Mouse (Mus musculus): ENCODE results near the gene Bcas3. TPM values are rescaled to one million over a fixed set of nuclear protein-coding genes. Genes with fewer than 3 reads are reported as not detected.

The Bcas3 gene
- total and polyA plus RNA-seq, 3 experiments: 20.1 to 61.0 (median 41.3) TPM

- Histone ChIP-seq H3K4me1 (ENCODE audit: insufficient read depth, low read depth, low read length) (0 out of 2 replicates have a peak, but pooled peaks cover 3% of the 10 kb centered on the region), H3K27me3 (ENCODE audit: insufficient read depth, low read length) (peaks cover 9% of the 10 kb centered on the region; the same call in 1 of the 2 replicates), H3K9me3 (replicated peaks) (no peaks in the 10 kb centered on the region), H3K4me3 (ENCODE audit: low read depth, low read length) (no peak overlapping the region), H3K36me3 (replicated peaks) (no peaks in the 10 kb centered on the region)
- no peak for TF ChIP-seq GATA1 (IDR thresholded peaks at IDR 0.05; ENCODE audit: borderline replicate concordance, low read length)
- no peak for TF ChIP-seq CTCF (IDR thresholded peaks at IDR 0.05; ENCODE audit: low read depth, low read length)
- TF ChIP-seq GATA2 (IDR thresholded peaks at IDR 0.05; ENCODE audit: borderline replicate concordance, low read depth, low read length): no peak
- ATAC-seq (ENCODE audit: extremely low read depth, insufficient number of reproducible peaks, low FRiP score, poor library complexity, severe bottlenecking) (no peak), DNase-seq (ENCODE audit: low spot score) (no peak)
These were observed 452.8 kb downstream of the Bcas3 start for GRCm38 (mm10) chr11:85805779-85806178.

GRCm38 (mm10) chr11:85807353-85807752, 454.4 kb downstream of the Bcas3 start:
- H3K4me1 ChIP-seq (ENCODE audit: insufficient read depth, low read depth, low read length): 0 out of 2 replicates have a peak, but pooled peaks cover 3% of the 10 kb centered on the region
- no peaks in the 10 kb centered on the region for H3K36me3 ChIP-seq (replicated peaks)
- no peak overlapping the region for H3K4me3 ChIP-seq (ENCODE audit: low read depth, low read length)
- H3K27me3 ChIP-seq (ENCODE audit: insufficient read depth, low read length): peaks cover 7% of the 10 kb centered on the region; the same call in 1 of the 2 replicates
- TF ChIP-seq GATA2 (IDR thresholded peaks at IDR 0.05; ENCODE audit: borderline replicate concordance, low read depth, low read length): no peak
- TF ChIP-seq POLR2AphosphoS5 (IDR thresholded peaks at IDR 0.05; ENCODE audit: insufficient replicate concordance, low read depth, low read length): no peak
- TF ChIP-seq CTCF (IDR thresholded peaks at IDR 0.05; ENCODE audit: low read depth, low read length): no peak
- no peak for TF ChIP-seq TAL1 (conservative IDR thresholded peaks at IDR 0.05; ENCODE audit: low read depth, low read length)
- TF ChIP-seq GATA1 (IDR thresholded peaks at IDR 0.05; ENCODE audit: borderline replicate concordance, low read length): no peak
- no peaks in the 10 kb centered on the region for H3K9me3 ChIP-seq (replicated peaks)
- no peak for ATAC-seq (ENCODE audit: extremely low read depth, insufficient number of reproducible peaks, low FRiP score, poor library complexity, severe bottlenecking)
- DNase-seq (ENCODE audit: low spot score): no peak

GRCm38 (mm10) chr11:85811229-85811628, 458.3 kb downstream of the Bcas3 start:
- DNase-seq (ENCODE audit: low spot score): no peak

GRCm38 (mm10) chr11:85811676-85812075, 458.7 kb downstream of the Bcas3 start:
- Histone ChIP-seq H3K4me3 (ENCODE audit: low read depth, low read length) (no peak overlapping the region), H3K36me3 (replicated peaks) (no peaks in the 10 kb centered on the region), H3K9me3 (replicated peaks) (no peaks in the 10 kb centered on the region), H3K27me3 (ENCODE audit: insufficient read depth, low read length) (0 out of 2 replicates have a peak, but pooled peaks cover 2% of the 10 kb centered on the region), H3K4me1 (ENCODE audit: insufficient read depth, low read depth, low read length) (no peaks in the 10 kb centered on the region)
- DNase-seq (ENCODE audit: low spot score): no peak
- no peak for ATAC-seq (ENCODE audit: extremely low read depth, insufficient number of reproducible peaks, low FRiP score, poor library complexity, severe bottlenecking)
- TF ChIP-seq TAL1 (conservative IDR thresholded peaks at IDR 0.05; ENCODE audit: low read depth, low read length) (no peak), GATA2 (IDR thresholded peaks at IDR 0.05; ENCODE audit: borderline replicate concordance, low read depth, low read length) (no peak), CTCF (IDR thresholded peaks at IDR 0.05; ENCODE audit: low read depth, low read length) (no peak), POLR2AphosphoS5 (IDR thresholded peaks at IDR 0.05; ENCODE audit: insufficient replicate concordance, low read depth, low read length) (no peak), GATA1 (IDR thresholded peaks at IDR 0.05; ENCODE audit: borderline replicate concordance, low read length) (no peak)

More at GRCm38 (mm10) chr11:85811229-85811628, 458.3 kb downstream of the Bcas3 start:
- Histone ChIP-seq H3K9me3 (replicated peaks) (no peaks in the 10 kb centered on the region), H3K36me3 (replicated peaks) (no peaks in the 10 kb centered on the region), H3K27me3 (ENCODE audit: insufficient read depth, low read length) (0 out of 2 replicates have a peak, but pooled peaks cover 2% of the 10 kb centered on the region), H3K4me1 (ENCODE audit: insufficient read depth, low read depth, low read length) (no peaks in the 10 kb centered on the region), H3K4me3 (ENCODE audit: low read depth, low read length) (no peak overlapping the region)
- no peak for ATAC-seq (ENCODE audit: extremely low read depth, insufficient number of reproducible peaks, low FRiP score, poor library complexity, severe bottlenecking)
- TF ChIP-seq CTCF (IDR thresholded peaks at IDR 0.05; ENCODE audit: low read depth, low read length) (no peak), GATA2 (IDR thresholded peaks at IDR 0.05; ENCODE audit: borderline replicate concordance, low read depth, low read length) (no peak), TAL1 (conservative IDR thresholded peaks at IDR 0.05; ENCODE audit: low read depth, low read length) (no peak), GATA1 (IDR thresholded peaks at IDR 0.05; ENCODE audit: borderline replicate concordance, low read length) (no peak), POLR2AphosphoS5 (IDR thresholded peaks at IDR 0.05; ENCODE audit: insufficient replicate concordance, low read depth, low read length) (no peak)

GRCm38 (mm10) chr11:85812201-85812966, 459.4 kb downstream of the Bcas3 start:
- no peaks in the 10 kb centered on the region for H3K4me1 ChIP-seq (ENCODE audit: insufficient read depth, low read depth, low read length)
- no peak overlapping the region for H3K4me3 ChIP-seq (ENCODE audit: low read depth, low read length)
- ATAC-seq (ENCODE audit: extremely low read depth, insufficient number of reproducible peaks, low FRiP score, poor library complexity, severe bottlenecking): no peak
- TF ChIP-seq GATA2 (IDR thresholded peaks at IDR 0.05; ENCODE audit: borderline replicate concordance, low read depth, low read length): no peak
- TF ChIP-seq CTCF (IDR thresholded peaks at IDR 0.05; ENCODE audit: low read depth, low read length): no peak
- no peak for TF ChIP-seq TAL1 (conservative IDR thresholded peaks at IDR 0.05; ENCODE audit: low read depth, low read length)
- TF ChIP-seq GATA1 (IDR thresholded peaks at IDR 0.05; ENCODE audit: borderline replicate concordance, low read length): no peak
- no peak for TF ChIP-seq POLR2AphosphoS5 (IDR thresholded peaks at IDR 0.05; ENCODE audit: insufficient replicate concordance, low read depth, low read length)
- DNase-seq (ENCODE audit: low spot score): no peak
- H3K27me3 ChIP-seq (ENCODE audit: insufficient read depth, low read length): 0 out of 2 replicates have a peak, but pooled peaks cover 2% of the 10 kb centered on the region
- no peaks in the 10 kb centered on the region for H3K36me3 ChIP-seq (replicated peaks)
- H3K9me3 ChIP-seq (replicated peaks): no peaks in the 10 kb centered on the region

GRCm38 (mm10) chr11:85814678-85815077, 461.7 kb downstream of the Bcas3 start:
- no peak for DNase-seq (ENCODE audit: low spot score)
- Histone ChIP-seq H3K4me3 (ENCODE audit: low read depth, low read length) (no peak overlapping the region), H3K9me3 (replicated peaks) (no peaks in the 10 kb centered on the region), H3K4me1 (ENCODE audit: insufficient read depth, low read depth, low read length) (no peaks in the 10 kb centered on the region), H3K27me3 (ENCODE audit: insufficient read depth, low read length) (peaks cover 9% of the 10 kb centered on the region), H3K36me3 (replicated peaks) (no peaks in the 10 kb centered on the region)
- ATAC-seq (ENCODE audit: extremely low read depth, insufficient number of reproducible peaks, low FRiP score, poor library complexity, severe bottlenecking): no peak
- TF ChIP-seq GATA1 (IDR thresholded peaks at IDR 0.05; ENCODE audit: borderline replicate concordance, low read length): no peak
- no peak for TF ChIP-seq TAL1 (conservative IDR thresholded peaks at IDR 0.05; ENCODE audit: low read depth, low read length)
- TF ChIP-seq GATA2 (IDR thresholded peaks at IDR 0.05; ENCODE audit: borderline replicate concordance, low read depth, low read length): no peak
- TF ChIP-seq POLR2AphosphoS5 (IDR thresholded peaks at IDR 0.05; ENCODE audit: insufficient replicate concordance, low read depth, low read length): no peak
- no peak for TF ChIP-seq CTCF (IDR thresholded peaks at IDR 0.05; ENCODE audit: low read depth, low read length)

All from G1E (cell line).